In genomic region chr9:67105867-67106266, GRCm38 (mm10) we compare ENCODE assay signal across 9 mouse cellular contexts. TPM values are rescaled to one million over a fixed set of nuclear protein-coding genes. Genes with fewer than 3 reads are reported as not detected.
DNase-seq lines count a peak whose midpoint lies in the region; ATAC-seq lines count a peak whose summit lies in the region.
"Had no signal": no experiment of that assay in that cellular context is flagged by ENCODE, and none has a peak within 500 bp of the region (broad histone marks: within the 10 kb centered on the region; RNA-seq: fewer than 3 reads in every experiment).

No protein-coding gene starts in this region.

- 15% methylated on average over 9 of the region's 9 CpGs for WGBS in kidney, embryonic 14.5 days
- 19% methylated on average over 9 of the region's 9 CpGs for WGBS in limb, embryonic 11.5 days

- no peak overlapping the region for H3K4me2 ChIP-seq in kidney, embryonic 14.5 days (replicated peaks; ENCODE audit: low read depth, low read length)
- no peak overlapping the region for H3K4me2 ChIP-seq in limb, embryonic 11.5 days (ENCODE audit: low read depth, severe bottlenecking)

- H3K4me3 ChIP-seq in kidney, embryonic 14.5 days (ENCODE audit: low read length) = no peak overlapping the region
- H3K4me3 ChIP-seq in limb, embryonic 11.5 days (ENCODE audit: low read depth, low read length) = no peak overlapping the region

- peak; percentile 33; the same call in 1 of the 2 replicates for ATAC-seq in kidney, embryonic 14.5 days (ENCODE audit: low FRiP score, low TSS enrichment)
- ATAC-seq in limb, embryonic 11.5 days (ENCODE audit: insufficient number of reproducible peaks, low FRiP score, low TSS enrichment, low read depth) = peak; percentile 51; the same call in 1 of the 2 replicates

- H3K27ac ChIP-seq in kidney, embryonic 14.5 days (ENCODE audit: low read depth, low read length) = peak overlapping the region; percentile 7; the same call in 1 of the 2 replicates
- H3K27ac ChIP-seq in limb, embryonic 11.5 days (replicated peaks; ENCODE audit: low read depth, low read length) = no peak overlapping the region; the same call in 1 of the 2 replicates

- no peaks in the 10 kb centered on the region for H3K36me3 ChIP-seq in kidney, embryonic 14.5 days (ENCODE audit: control insufficient read depth, insufficient read depth, low read length)
- no peaks in the 10 kb centered on the region for H3K36me3 ChIP-seq in limb, embryonic 11.5 days (ENCODE audit: control insufficient read depth, insufficient read depth, low read length)

- no peak overlapping the region for H3K9ac ChIP-seq in kidney, embryonic 14.5 days (ENCODE audit: low read depth, low read length)
- H3K9ac ChIP-seq in limb, embryonic 11.5 days (ENCODE audit: low read length) = no peak overlapping the region

- H3K27me3 ChIP-seq in kidney, embryonic 14.5 days (ENCODE audit: control insufficient read depth, insufficient read depth, low read length) = no peaks in the 10 kb centered on the region
- H3K27me3 ChIP-seq in limb, embryonic 11.5 days (ENCODE audit: control insufficient read depth, insufficient read depth, low read length) = no peaks in the 10 kb centered on the region

- no peak for DNase-seq in kidney, adult 9 months
- DNase-seq in adrenal gland, postnatal 14 days = peak; percentile 51
- DNase-seq in forelimb bud, embryonic 11.5 days (ENCODE audit: low read depth, low spot score) = peak; percentile 67
- DNase-seq in limb, embryonic 11.5 days (ENCODE audit: low spot score) = peak; percentile 39
- no peak for DNase-seq in thymus, postnatal 10 days (ENCODE audit: low spot score in 2 of 2)
- DNase-seq in cerebellum, postnatal 36 days = no peak
- no peak for DNase-seq in urinary bladder, adult 18-20 months (ENCODE audit: low spot score in 2 of 2)
- DNase-seq: spleen, adult 18-20 months had no signal

- no peaks in the 10 kb centered on the region for H3K9me3 ChIP-seq in kidney, embryonic 14.5 days (ENCODE audit: control insufficient read depth, low read length)
- H3K9me3 ChIP-seq in limb, embryonic 11.5 days (ENCODE audit: control insufficient read depth, low read length) = no peaks in the 10 kb centered on the region

- H3K4me1 ChIP-seq in kidney, embryonic 14.5 days (ENCODE audit: control insufficient read depth, insufficient read depth, low read length) = peaks cover 39% of the 10 kb centered on the region
- H3K4me1 ChIP-seq in limb, embryonic 11.5 days (ENCODE audit: control insufficient read depth, insufficient read depth, low read length) = peaks cover 10% of the 10 kb centered on the region; the same call in 1 of the 2 replicates

RNA-seq across cellular contexts. Expression of gene Tpm1, which starts 56.7 kb away (rescaled TPM):
- polyA plus RNA-seq in kidney, embryonic 14.5 days (2014; fragmentation: Nextera tagmentation; extraction: Ambion mirVana) = 395 and 422 TPM in 2 replicates
- total RNA-seq in adrenal gland, postnatal 14 days (2021) = 183 and 207 TPM in 2 replicates
- 395 and 414 TPM in 2 replicates for polyA plus RNA-seq in limb, embryonic 11.5 days (2014; fragmentation: Nextera tagmentation; extraction: Ambion mirVana)

Comparison
In these comparisons a context has a peak if more than half of its experiments do, and no peak if none do; other contexts are left out.
1. DNase-seq: peak in adrenal gland, postnatal 14 days (single experiment), forelimb bud, embryonic 11.5 days (single experiment) and limb, embryonic 11.5 days (single experiment); none in kidney, adult 9 months (single experiment), thymus, postnatal 10 days (0 of 2), cerebellum, postnatal 36 days (0 of 2) and urinary bladder, adult 18-20 months (0 of 2).